Comparison of ENCODE assay signal across 17 mouse cellular contexts in genomic region chr14:59530801-59531200, GRCm38 (mm10).
"Had no signal": no experiment of that assay in that cellular context is flagged by ENCODE, and none has a peak within 500 bp of the region (broad histone marks: within the 10 kb centered on the region; RNA-seq: fewer than 3 reads in every experiment).

No protein-coding gene starts in this region.

- H3K27ac ChIP-seq: liver, embryonic 13.5 days; liver, embryonic 15.5 days; macrophage; midbrain, embryonic 13.5 days; midbrain, embryonic 15.5 days; neural tube, embryonic 12.5 days; stomach, embryonic 15.5 days; stomach, postnatal 0 days had no signal

- H3K27me3 ChIP-seq: liver, embryonic 13.5 days; liver, embryonic 15.5 days; megakaryocyte, embryonic 14.5 days; midbrain, embryonic 13.5 days; midbrain, embryonic 15.5 days; neural tube, embryonic 12.5 days; stomach, embryonic 15.5 days had no signal

- H3K4me2 ChIP-seq: liver, embryonic 11.5 days; liver, embryonic 13.5 days; liver, embryonic 15.5 days; midbrain, embryonic 11.5 days; midbrain, embryonic 13.5 days; midbrain, embryonic 15.5 days; neural tube, embryonic 12.5 days; stomach, embryonic 15.5 days had no signal

- DNase-seq: liver; liver, embryonic 13.5 days; liver, postnatal 0 days; right cerebral cortex, postnatal 14 days; thymus, adult 2 months; thymus, postnatal 25 days; thymus, postnatal 4 days had no signal

- H3K4me3 ChIP-seq: liver, embryonic 13.5 days; liver, embryonic 15.5 days; megakaryocyte, embryonic 14.5 days; midbrain, embryonic 13.5 days; midbrain, embryonic 15.5 days; neural tube, embryonic 12.5 days; stomach, embryonic 15.5 days had no signal

- H3K9me3 ChIP-seq: liver, embryonic 13.5 days; liver, embryonic 15.5 days; megakaryocyte, embryonic 14.5 days; midbrain, embryonic 13.5 days; midbrain, embryonic 15.5 days; neural tube, embryonic 12.5 days; stomach, embryonic 15.5 days had no signal

- ATAC-seq: liver, postnatal 0 days; midbrain, embryonic 13.5 days; midbrain, embryonic 15.5 days had no signal

- H3K36me3 ChIP-seq: midbrain, embryonic 13.5 days; midbrain, embryonic 15.5 days; neural tube, embryonic 12.5 days had no signal

- H3K4me1 ChIP-seq: midbrain, embryonic 13.5 days; midbrain, embryonic 15.5 days; neural tube, embryonic 12.5 days; stomach, embryonic 15.5 days had no signal

- H3K9ac ChIP-seq: liver, embryonic 13.5 days; liver, embryonic 15.5 days; liver, postnatal 0 days; midbrain, embryonic 13.5 days; midbrain, embryonic 15.5 days; neural tube, embryonic 12.5 days; stomach, embryonic 15.5 days had no signal
